Mouse (Mus musculus) lung, postnatal 0 days (tissue): ENCODE measurements at regions not wholly inside any gene's neighbourhood (a gene's known extent, or its start where the extent isn't known, plus 50 kb on each side); places are given as distances from the start of the nearest gene placed in this dataset.

ENCODE experiments used
- CTCF ChIP-seq: IDR thresholded peaks from 2 replicates; pipeline ENCODE4 v1.5.1; 2016; ENCODE audit warnings: antibody characterized with exemption, mild to moderate bottlenecking
- EP300 ChIP-seq: IDR thresholded peaks from 2 replicates; pipeline ENCODE4 v1.6.1; 2016; ENCODE audit warnings: antibody characterized with exemption, mild to moderate bottlenecking, control low read depth

DNA sequence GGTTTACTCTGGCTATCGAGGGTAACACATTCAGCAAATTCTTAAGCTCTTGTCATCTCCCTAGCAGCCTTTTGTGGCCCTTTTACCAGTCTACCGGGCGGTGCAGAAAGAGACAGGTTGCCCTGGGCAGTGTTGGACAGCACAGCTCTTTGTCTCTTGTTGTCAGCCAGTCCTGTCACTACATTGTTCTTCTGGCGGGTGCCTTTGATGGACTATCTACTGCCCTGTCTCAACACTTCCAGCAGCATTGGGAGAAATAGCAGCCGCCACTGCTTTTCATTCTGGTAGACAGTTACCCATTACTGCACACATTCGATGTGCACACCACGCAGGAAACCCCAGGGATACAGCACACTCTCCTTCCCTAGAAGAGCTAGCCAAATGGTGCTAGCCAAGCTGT is 132.7 kb upstream of the Gm10181 start:
- TF ChIP-seq CTCF (no peak), EP300 (no peak)
